Mouse (Mus musculus) olfactory bulb, adult 2 months (tissue): Measurements from ENCODE around the gene Wdr20.

Source experiments
- CTCF ChIP-seq: fragments of 200-500 bp; IDR thresholded peaks from 2 replicates; pipeline ENCODE4 v1.5.1; 2012; ENCODE audit warnings: low read depth, mild to moderate bottlenecking, low read length, moderate library complexity; ENCODE audit not compliant: insufficient read depth
- POLR2A ChIP-seq: fragments of 200-500 bp; IDR thresholded peaks from 2 replicates; pipeline ENCODE4 v1.6.1; 2012; ENCODE audit warnings: mild to moderate bottlenecking, low read depth, low read length, moderate library complexity; ENCODE audit not compliant: insufficient read depth

DNA sequence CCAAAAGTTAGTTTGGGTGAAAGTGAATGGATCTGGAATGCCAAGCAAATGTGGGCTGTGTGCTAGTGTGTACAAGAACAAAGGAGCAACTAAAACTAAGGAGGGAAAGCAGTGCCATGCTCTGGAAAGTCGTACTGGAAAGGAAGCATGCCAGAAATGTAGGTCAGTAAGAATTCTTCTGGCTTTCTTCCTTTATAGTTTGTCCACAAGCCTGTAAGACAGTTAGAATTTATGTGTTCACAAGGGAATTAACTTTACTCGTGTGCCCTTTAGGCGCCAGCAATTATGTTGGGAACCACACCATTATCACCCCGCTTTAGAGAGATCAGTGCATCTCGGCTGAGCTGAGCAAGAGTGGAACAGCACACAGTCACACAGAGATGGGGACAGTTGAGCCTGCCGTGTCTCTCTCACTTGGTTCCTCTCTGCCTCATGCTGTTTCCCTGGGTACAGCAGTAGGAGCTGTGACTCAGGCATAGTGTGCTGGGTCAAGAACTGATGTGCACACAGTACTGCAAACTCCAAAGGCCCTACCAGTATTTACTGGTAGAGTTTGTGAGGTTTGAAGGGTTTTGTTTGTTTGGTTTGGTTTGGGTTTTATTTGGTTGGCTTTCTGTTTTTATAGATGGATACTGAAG is 32.0 kb downstream of the Wdr20 start:
- TF ChIP-seq CTCF = no peak
- no peak for TF ChIP-seq POLR2A
